Mouse (Mus musculus): ENCODE data around the gene Tmsb10.

GRCm38 (mm10) chr6:72981124-72981651, 22.6 kb upstream of the Tmsb10 start:
- no peak for TF ChIP-seq CTCF (IDR thresholded peaks at IDR 0.05; ENCODE audit: borderline replicate concordance, insufficient read depth, low read length)
- TF ChIP-seq POLR2A (IDR thresholded peaks at IDR 0.05; ENCODE audit: low read depth, low read length) = no peak
